Mouse (Mus musculus) olfactory bulb, adult 2 months (tissue): ENCODE data around the gene Cyp2u1. TPM values are rescaled to one million over a fixed set of nuclear protein-coding genes. Genes with fewer than 3 reads are reported as not detected.
A peak's percentile ranks its signal among the peaks of the same experiment; 100 is the strongest.

ENCODE experiments used
- H3K27ac ChIP-seq: fragments of 200-500 bp; 2 replicates; pipeline ENCODE4 v1.5.1; 2012; ENCODE audit warnings: low read depth, low read length; ENCODE audit not compliant: insufficient read depth
- H3K4me1 ChIP-seq: fragments of 200-500 bp; 2 replicates; pipeline ENCODE4 v1.6.1; 2012; ENCODE audit warnings: low read length; ENCODE audit not compliant: control insufficient read depth, insufficient read depth
- H3K4me3 ChIP-seq: fragments of 200-500 bp; 2 replicates; pipeline ENCODE4 v1.5.1; 2012; ENCODE audit warnings: mild to moderate bottlenecking, low read depth, low read length, moderate library complexity; ENCODE audit not compliant: insufficient read depth
- CTCF ChIP-seq: fragments of 200-500 bp; IDR thresholded peaks from 2 replicates; pipeline ENCODE4 v1.5.1; 2012; ENCODE audit warnings: low read depth, mild to moderate bottlenecking, low read length, moderate library complexity; ENCODE audit not compliant: insufficient read depth
- POLR2A ChIP-seq: fragments of 200-500 bp; IDR thresholded peaks from 2 replicates; pipeline ENCODE4 v1.6.1; 2012; ENCODE audit warnings: mild to moderate bottlenecking, low read depth, low read length, moderate library complexity; ENCODE audit not compliant: insufficient read depth
- WGBS: fragments of 180-500 bp; shearing (Covaris S2); methylation state at CpG from one replicate; pipeline ENCODE4 v1.1.7; 2018; 5-methylcytosine and 5-hydroxymethylcytosine counted together
- polyA plus RNA-seq: library from polyadenylated mRNA; stranded (reverse); fragments of >200 nt; gene quantifications from 2 replicates; pipeline ENCODE4 v1.2.4, GENCODE M21; 2012; ENCODE audit warnings: low replicate concordance; ENCODE audit not compliant: missing spikeins, insufficient read depth, insufficient read length

Gene Cyp2u1
- polyA plus RNA-seq, 1 experiment = not detected

- TF ChIP-seq POLR2A = no peak
- TF ChIP-seq CTCF = no peak
- Histone ChIP-seq H3K4me1 (no peaks in the 10 kb centered on the region), H3K27ac (no peak overlapping the region), H3K4me3 (no peak overlapping the region)
- WGBS = 60% methylated on average over 3 of the region's 3 CpGs
These were observed 10.1 kb downstream of the Cyp2u1 start for GRCm38 (mm10) chr3:131292959-131293358.

- TF ChIP-seq POLR2A = no peak
- TF ChIP-seq CTCF = no peak
- 86% methylated on average over 2 of the region's 2 CpGs for WGBS
- Histone ChIP-seq H3K4me1 (no peaks in the 10 kb centered on the region), H3K27ac (no peak overlapping the region), H3K4me3 (no peak overlapping the region)
These were observed 10.7 kb downstream of the Cyp2u1 start for GRCm38 (mm10) chr3:131292349-131292748.

GRCm38 (mm10) chr3:131291890-131292289, 11.1 kb downstream of the Cyp2u1 start:
- no peak for TF ChIP-seq CTCF
- TF ChIP-seq POLR2A = no peak
- Histone ChIP-seq H3K27ac (no peak overlapping the region), H3K4me3 (no peak overlapping the region), H3K4me1 (no peaks in the 10 kb centered on the region)
- 82% methylated on average over 4 of the region's 4 CpGs for WGBS

- no peaks in the 10 kb centered on the region for H3K4me1 ChIP-seq
- no peak for TF ChIP-seq CTCF
- no peak for TF ChIP-seq POLR2A
- no peak overlapping the region for H3K4me3 ChIP-seq
- no peak overlapping the region for H3K27ac ChIP-seq
- 93% methylated on average over 4 of the region's 4 CpGs for WGBS
These were observed 28.9 kb downstream of the Cyp2u1 start for GRCm38 (mm10) chr3:131274151-131274550.

- H3K4me1 ChIP-seq = no peaks in the 10 kb centered on the region
- WGBS = 42% methylated on average over 10 of the region's 10 CpGs
- peak overlapping the region; percentile 21; the same call in 1 of the 2 replicates for H3K27ac ChIP-seq
- no peak for TF ChIP-seq CTCF
- TF ChIP-seq POLR2A = no peak
- H3K4me3 ChIP-seq = peak overlapping the region; percentile 72
These were observed 30.5 kb downstream of the Cyp2u1 start for GRCm38 (mm10) chr3:131272374-131273100.

- WGBS = under 1% methylated on average over 53 of the region's 54 CpGs
- Histone ChIP-seq H3K27ac (peak within 1 kb of the TSS; percentile 21; the same call in 1 of the 2 replicates), H3K4me1 (no peaks in the 10 kb centered on the region), H3K4me3 (peak within 1 kb of the TSS; percentile 72)
- TF ChIP-seq CTCF (no peak), POLR2A (no peak)
These were observed 31.3 kb downstream of the Cyp2u1 start, which contains the start of gene Hadh for GRCm38 (mm10) chr3:131271559-131272373. TSS of gene Hadh (minus strand) at chr3:131272101.

GRCm38 (mm10) chr3:131271157-131271556, 31.9 kb downstream of the Cyp2u1 start:
- no peak for TF ChIP-seq CTCF
- 23% methylated on average over 8 of the region's 8 CpGs for WGBS
- Histone ChIP-seq H3K4me1 (no peaks in the 10 kb centered on the region), H3K4me3 (peak overlapping the region; percentile 72), H3K27ac (no peak overlapping the region)

GRCm38 (mm10) chr3:131270381-131270780, 32.6 kb downstream of the Cyp2u1 start:
- H3K27ac ChIP-seq = no peak overlapping the region
- no peak overlapping the region for H3K4me3 ChIP-seq
- H3K4me1 ChIP-seq = no peaks in the 10 kb centered on the region
- 53% methylated on average over 6 of the region's 6 CpGs for whole genome bisulfite sequencing
- TF ChIP-seq POLR2A = no peak
- no peak for TF ChIP-seq CTCF

GRCm38 (mm10) chr3:131266366-131267050, 36.5 kb downstream of the Cyp2u1 start:
- Histone ChIP-seq H3K4me1 (no peaks in the 10 kb centered on the region), H3K27ac (no peak overlapping the region), H3K4me3 (no peak overlapping the region)
- TF ChIP-seq POLR2A = no peak
- no peak for TF ChIP-seq CTCF
- WGBS = 46% methylated on average over 3 of the region's 3 CpGs
